Mouse (Mus musculus) heart, postnatal 0 days (tissue): ENCODE measurements around the gene 5730596B20Rik. TPM values are rescaled to one million over a fixed set of nuclear protein-coding genes. Genes with fewer than 3 reads are reported as not detected.

Experiments used
- ATAC-seq: fragments of 200-750 bp; cut with Nextera tagmentation; 2 replicates; pipeline ENCODE4 v1.8.0; 2017; ENCODE audit warnings: low read depth, moderate number of reproducible peaks, moderate library complexity; ENCODE audit not compliant: insufficient read depth
- DNase-seq: peaks from one replicate; pipeline ENCODE4 v3.0.0-alpha.2; 2016; ENCODE audit warnings: low spot score
- H3K27ac ChIP-seq: fragments of 300-500 bp; sonication (generic); 2 replicates; pipeline ENCODE4 v1.5.1; 2014; ENCODE audit warnings: low read depth, mild to moderate bottlenecking
- H3K27me3 ChIP-seq: fragments of 300-500 bp; sonication (generic); 2 replicates; pipeline ENCODE4 v1.6.1; 2014; ENCODE audit warnings: low read length, mixed read lengths; ENCODE audit not compliant: control insufficient read depth, insufficient read depth
- H3K36me3 ChIP-seq: fragments of 300-500 bp; sonication (generic); replicated peaks from 2 replicates; pipeline ENCODE4 v1.6.1; 2014; ENCODE audit warnings: low read length, mixed read lengths; ENCODE audit not compliant: control insufficient read depth, insufficient read depth
- H3K4me1 ChIP-seq: fragments of 300-500 bp; sonication (generic); 2 replicates; pipeline ENCODE4 v1.6.1; 2014; ENCODE audit warnings: antibody characterized with exemption; ENCODE audit not compliant: control insufficient read depth, insufficient read depth
- H3K4me2 ChIP-seq: fragments of 300-500 bp; sonication (generic); 2 replicates; pipeline ENCODE4 v1.6.1; 2014; ENCODE audit warnings: low read depth, mild to moderate bottlenecking, low read length, moderate library complexity
- H3K4me3 ChIP-seq: fragments of 300-500 bp; sonication (generic); 2 replicates; pipeline ENCODE4 v1.5.1; 2014; ENCODE audit warnings: low read depth, low read length
- H3K9ac ChIP-seq: fragments of 300-500 bp; sonication (generic); replicated peaks from 2 replicates; pipeline ENCODE4 v1.6.1; 2014; ENCODE audit warnings: low read depth, low read length, mixed read lengths
- H3K9me3 ChIP-seq: fragments of 300-500 bp; sonication (generic); replicated peaks from 2 replicates; pipeline ENCODE4 v1.6.1; 2016; ENCODE audit warnings: low read length; ENCODE audit not compliant: control insufficient read depth
- CTCF ChIP-seq: IDR thresholded peaks from 2 replicates; pipeline ENCODE4 v1.5.1; 2016; ENCODE audit warnings: antibody characterized with exemption, control low read depth, low read depth
- EP300 ChIP-seq: IDR thresholded peaks from 2 replicates; pipeline ENCODE4 v1.6.1; 2016; ENCODE audit warnings: antibody characterized with exemption, low read depth
- WGBS: fragments of 180-500 bp; shearing (Covaris S2); extraction: QIAGEN DNeasy Blood & Tissue Kit; methylation state at CpG from one replicate; pipeline ENCODE4 v1.1.7; 2014; 5-methylcytosine and 5-hydroxymethylcytosine counted together
- polyA plus RNA-seq: library from polyadenylated mRNA; unstranded; fragments of >200 nt; fragmentation: Nextera tagmentation; extraction: Ambion mirVana; gene quantifications from 2 replicates; pipeline ENCODE4 v1.2.1, GENCODE M21; 2015
- total RNA-seq: library from RNA; depleted of rRNA; stranded (reverse); fragments of >200 nt; gene quantifications from 2 replicates; pipeline ENCODE4 v1.2.3, GENCODE M21; 2014; ENCODE audit warnings: low replicate concordance; rRNA removed

Gene 5730596B20Rik
- total RNA-seq (0.08 and 0.84 TPM in 2 replicates), polyA plus RNA-seq (0.03 and 0.12 TPM in 2 replicates)

- Histone ChIP-seq H3K4me3 (peak within 1 kb of the TSS; percentile 43), H3K27me3 (peaks cover 99% of the 10 kb centered on the region), H3K4me1 (0 out of 2 replicates have a peak, but pooled peaks cover 3% of the 10 kb centered on the region), H3K4me2 (peak within 1 kb of the TSS; percentile 44), H3K9ac (no peak within 1 kb of the TSS), H3K27ac (no peak within 1 kb of the TSS), H3K36me3 (no peaks in the 10 kb centered on the region), H3K9me3 (no peaks in the 10 kb centered on the region)
- no peak for TF ChIP-seq EP300
- TF ChIP-seq CTCF, result no peak
- 3% methylated on average over 36 of the region's 36 CpGs for WGBS
- no peak for DNase-seq
- no peak for ATAC-seq
Observed at GRCm38 (mm10) chr6:52177061-52177735, at the start of gene 5730596B20Rik. Gene 5730596B20Rik, plus strand, starts transcription at chr6:52177498.

DNA sequence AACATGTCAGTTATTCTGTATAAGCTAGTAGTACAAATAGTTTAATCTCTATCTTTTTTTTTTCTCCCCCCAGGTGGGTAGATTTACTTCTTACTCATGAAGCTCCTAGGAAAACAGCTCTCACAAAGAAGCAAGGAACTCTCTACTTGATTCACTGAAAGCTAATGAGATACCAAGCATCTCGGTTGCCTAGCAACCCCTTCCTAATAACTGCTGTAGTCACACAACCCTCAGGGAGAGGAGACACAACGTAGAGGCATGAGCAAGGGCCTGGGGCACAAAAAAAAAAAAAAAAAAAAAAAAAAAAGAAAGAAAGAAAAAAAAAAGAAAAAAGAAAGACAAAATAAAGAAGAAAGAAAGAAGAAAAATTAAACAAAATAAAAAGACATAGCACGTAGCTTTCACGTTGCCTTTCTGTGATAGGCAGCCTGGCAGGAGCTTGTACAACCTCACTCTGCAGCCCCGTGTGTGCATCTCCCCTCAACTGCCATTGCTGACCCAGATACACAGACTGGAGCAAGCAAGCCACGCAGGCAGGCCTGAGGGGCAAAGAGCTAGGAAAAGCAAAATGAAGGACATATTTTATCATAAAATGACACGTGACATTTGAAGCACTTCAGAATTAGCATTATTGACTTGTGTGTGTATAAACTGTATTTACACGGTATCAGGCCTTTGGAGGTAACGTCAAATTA, 39.3 kb upstream of the 5730596B20Rik start:
- WGBS, result 74% methylated on average over 9 of the region's 9 CpGs
- Histone ChIP-seq H3K36me3 (no peaks in the 10 kb centered on the region), H3K9ac (no peak overlapping the region), H3K27me3 (peaks cover 14% of the 10 kb centered on the region; the same call in 1 of the 2 replicates), H3K4me2 (no peak overlapping the region), H3K9me3 (no peaks in the 10 kb centered on the region), H3K4me3 (no peak overlapping the region), H3K4me1 (no peaks in the 10 kb centered on the region), H3K27ac (no peak overlapping the region)
- TF ChIP-seq CTCF (no peak), EP300 (no peak)
- DNase-seq, result no peak
- no peak for ATAC-seq

DNA sequence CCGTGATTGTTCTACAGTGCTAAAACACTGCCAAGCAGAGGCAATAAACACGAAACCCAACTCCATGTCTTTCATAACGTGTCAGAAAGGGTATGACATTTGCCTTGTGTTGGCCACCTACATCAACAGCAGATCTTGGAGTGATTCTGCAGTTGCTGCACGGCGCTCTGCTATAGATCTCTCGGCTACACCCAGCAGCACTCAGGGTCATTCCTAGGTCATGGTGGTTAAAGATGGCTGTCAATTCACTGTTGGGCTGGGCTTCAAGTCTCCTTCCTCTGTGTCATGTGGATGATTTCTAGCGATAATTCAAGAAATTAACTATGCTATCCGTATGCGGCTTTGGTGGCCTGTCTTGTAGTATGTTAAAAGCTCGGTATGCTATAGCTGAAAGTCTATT, 38.7 kb upstream of the 5730596B20Rik start:
- no peak for TF ChIP-seq CTCF
- no peak for TF ChIP-seq EP300

GRCm38 (mm10) chr6:52139115-52139514, 38.2 kb upstream of the 5730596B20Rik start:
- DNase-seq, result no peak
- no peak overlapping the region for H3K9ac ChIP-seq
- WGBS, result 83% methylated on average over 5 of the region's 5 CpGs
- H3K4me3 ChIP-seq, result no peak overlapping the region
- H3K4me2 ChIP-seq, result no peak overlapping the region
- no peaks in the 10 kb centered on the region for H3K4me1 ChIP-seq
- no peak overlapping the region for H3K27ac ChIP-seq
- TF ChIP-seq CTCF (no peak), EP300 (no peak)
- no peaks in the 10 kb centered on the region for H3K9me3 ChIP-seq
- ATAC-seq, result no peak
- peaks cover 15% of the 10 kb centered on the region; the same call in 1 of the 2 replicates for H3K27me3 ChIP-seq
- no peaks in the 10 kb centered on the region for H3K36me3 ChIP-seq

More for the DNA sequence above, 38.7 kb upstream of the 5730596B20Rik start:
- no peak overlapping the region for H3K4me2 ChIP-seq
- ATAC-seq (no peak), DNase-seq (no peak)
- peaks cover 14% of the 10 kb centered on the region; the same call in 1 of the 2 replicates for H3K27me3 ChIP-seq
- no peak overlapping the region for H3K4me3 ChIP-seq
- no peaks in the 10 kb centered on the region for H3K36me3 ChIP-seq
- no peaks in the 10 kb centered on the region for H3K9me3 ChIP-seq
- H3K27ac ChIP-seq, result no peak overlapping the region
- 74% methylated on average over 10 of the region's 10 CpGs for WGBS
- no peak overlapping the region for H3K9ac ChIP-seq
- H3K4me1 ChIP-seq, result no peaks in the 10 kb centered on the region

GRCm38 (mm10) chr6:52150401-52150966, 26.8 kb upstream of the 5730596B20Rik start:
- peaks cover 85% of the 10 kb centered on the region for H3K27me3 ChIP-seq
- TF ChIP-seq EP300 (no peak), CTCF (no peak)
- H3K36me3 ChIP-seq, result no peaks in the 10 kb centered on the region
- H3K4me1 ChIP-seq, result no peaks in the 10 kb centered on the region
- ATAC-seq (no peak), DNase-seq (no peak)
- 14% methylated on average over 16 of the region's 16 CpGs for WGBS
- H3K9me3 ChIP-seq, result no peaks in the 10 kb centered on the region
- H3K4me3 ChIP-seq, result no peak overlapping the region
- no peak overlapping the region for H3K9ac ChIP-seq
- no peak overlapping the region for H3K27ac ChIP-seq
- H3K4me2 ChIP-seq, result no peak overlapping the region
